Mouse (Mus musculus) kidney, postnatal 0 days (tissue): ENCODE measurements around the gene Dgki. TPM values are rescaled to one million over a fixed set of nuclear protein-coding genes. Genes with fewer than 3 reads are reported as not detected.
A peak's percentile ranks its signal among the peaks of the same experiment; 100 is the strongest.

Experiments used
- ATAC-seq: fragments of 200-750 bp; cut with Nextera tagmentation; replicated peaks from 2 replicates; pipeline ENCODE4 v1.8.0; 2017; ENCODE audit warnings: low read depth, moderate number of reproducible peaks, moderate TSS enrichment, moderate library complexity; ENCODE audit not compliant: low FRiP score
- DNase-seq: peaks from one replicate; pipeline ENCODE4 v3.0.0-alpha.2; 2016; ENCODE audit warnings: low spot score
- H3K27ac ChIP-seq: fragments of 300-500 bp; sonication (generic); 2 replicates; pipeline ENCODE4 v1.5.1; 2014; ENCODE audit warnings: mild to moderate bottlenecking
- H3K27me3 ChIP-seq: fragments of 300-500 bp; sonication (generic); 2 replicates; pipeline ENCODE4 v1.6.1; 2014; ENCODE audit warnings: low read length, mixed read lengths; ENCODE audit not compliant: insufficient read depth
- H3K36me3 ChIP-seq: fragments of 300-500 bp; sonication (generic); 2 replicates; pipeline ENCODE4 v1.6.1; 2014; ENCODE audit warnings: low read length, mixed read lengths; ENCODE audit not compliant: insufficient read depth
- H3K4me1 ChIP-seq: fragments of 300-500 bp; sonication (generic); replicated peaks from 2 replicates; pipeline ENCODE4 v1.6.1; 2014; ENCODE audit warnings: antibody characterized with exemption, low read length, mixed read lengths; ENCODE audit not compliant: insufficient read depth
- H3K4me2 ChIP-seq: fragments of 300-500 bp; sonication (generic); 2 replicates; pipeline ENCODE4 v1.6.1; 2014; ENCODE audit warnings: mild to moderate bottlenecking, low read length, moderate library complexity, mixed read lengths
- H3K4me3 ChIP-seq: fragments of 300-500 bp; sonication (generic); replicated peaks from 2 replicates; pipeline ENCODE4 v1.5.1; 2014; ENCODE audit warnings: low read depth, low read length
- H3K9ac ChIP-seq: fragments of 300-500 bp; sonication (generic); 2 replicates; pipeline ENCODE4 v1.6.1; 2014; ENCODE audit warnings: low read depth, low read length
- H3K9me3 ChIP-seq: fragments of 300-500 bp; sonication (generic); replicated peaks from 2 replicates; pipeline ENCODE4 v1.6.1; 2016; ENCODE audit warnings: low read length, inconsistent platforms, mixed read lengths
- CTCF ChIP-seq: IDR thresholded peaks from 2 replicates; pipeline ENCODE4 v1.5.1; 2016; ENCODE audit warnings: antibody characterized with exemption, low read depth, mild to moderate bottlenecking, moderate library complexity
- WGBS: fragments of 180-500 bp; shearing (Covaris S2); extraction: QIAGEN DNeasy Blood & Tissue Kit; methylation state at CpG from one replicate; pipeline ENCODE4 v1.1.7; 2014; 5-methylcytosine and 5-hydroxymethylcytosine counted together
- polyA plus RNA-seq: library from polyadenylated mRNA; unstranded; fragments of >200 nt; fragmentation: Nextera tagmentation; extraction: Ambion mirVana; gene quantifications from 2 replicates; pipeline ENCODE4 v1.2.1, GENCODE M21; 2015

Gene Dgki
- polyA plus RNA-seq, 1 experiment from 2014 or later, result 0.76 TPM

DNA sequence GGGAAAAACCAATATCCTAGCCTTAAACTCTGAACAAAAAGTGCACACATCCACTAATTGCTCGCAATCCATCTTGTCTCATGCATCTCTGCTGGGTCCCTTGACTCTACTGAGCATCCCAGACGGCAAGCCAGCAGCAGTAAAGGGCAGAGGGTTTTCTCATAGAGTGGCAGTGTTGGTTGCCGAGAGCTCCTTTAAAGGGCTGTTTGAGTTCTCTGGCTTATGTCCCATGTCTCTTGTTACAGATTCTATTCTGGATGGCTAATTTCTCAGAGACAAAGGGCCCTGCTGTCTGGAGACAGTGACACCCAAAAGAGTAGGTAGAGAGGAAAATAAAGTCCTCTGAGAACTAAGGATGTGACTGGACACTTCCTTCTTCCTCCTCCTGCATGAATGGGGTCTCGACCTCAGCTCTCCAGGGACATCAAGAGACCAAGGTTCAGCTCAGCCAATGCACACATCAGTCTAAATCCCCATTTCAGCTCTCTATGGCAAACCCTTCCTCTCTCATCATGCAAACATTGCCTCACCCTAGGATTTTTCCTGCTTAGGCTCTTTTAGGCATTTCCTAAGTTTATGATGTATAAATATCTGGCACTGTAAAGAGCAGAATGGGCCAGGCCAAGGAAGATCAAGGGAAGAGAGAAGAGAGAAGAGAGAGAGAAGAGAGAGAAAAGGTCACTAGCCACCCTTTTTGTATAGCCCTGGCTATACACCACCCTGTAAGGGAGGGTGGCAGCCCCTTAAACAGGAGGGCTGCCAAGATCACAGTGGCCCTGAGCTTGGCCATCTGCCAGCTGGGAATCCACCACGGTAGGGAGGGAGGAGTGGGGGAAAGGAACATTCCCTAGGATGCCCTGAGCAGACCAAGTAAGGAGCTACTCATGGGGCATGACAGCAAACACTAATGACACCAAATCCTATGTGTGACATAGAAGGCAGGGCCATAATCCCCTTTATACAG lies 30.2 kb upstream of the Dgki start:
- Histone ChIP-seq H3K36me3 (peaks cover 48% of the 10 kb centered on the region), H3K9me3 (no peaks in the 10 kb centered on the region), H3K4me3 (no peak overlapping the region), H3K4me2 (no peak overlapping the region), H3K4me1 (0 out of 2 replicates have a peak, but pooled peaks cover 3% of the 10 kb centered on the region), H3K27ac (no peak overlapping the region), H3K9ac (no peak overlapping the region), H3K27me3 (no peaks in the 10 kb centered on the region)
- ATAC-seq, result peak; percentile 3; the same call in 1 of the 2 replicates
- 42% methylated on average over 5 of the region's 5 CpGs for WGBS
- no peak for TF ChIP-seq CTCF
- no peak for DNase-seq

DNA sequence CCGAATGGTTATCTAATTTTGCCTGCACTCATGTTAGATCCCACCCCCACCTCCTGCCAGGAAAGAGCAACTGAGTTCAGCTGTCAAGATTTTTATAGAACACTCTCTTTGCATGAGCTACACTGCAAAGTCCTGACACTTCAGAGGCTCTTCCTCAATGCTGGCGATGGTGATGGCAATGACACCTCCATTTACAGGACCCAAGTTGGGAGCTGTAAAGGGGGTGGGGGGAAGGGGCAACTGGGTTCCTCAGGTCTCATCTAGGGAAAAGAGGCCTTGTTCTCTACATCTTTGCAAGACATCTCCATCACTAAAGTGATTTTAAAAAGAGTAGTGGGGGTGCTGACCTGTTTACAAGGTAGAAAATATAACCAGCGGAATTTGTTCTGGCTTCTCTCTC lies 29.4 kb upstream of the Dgki start:
- 82% methylated on average over 3 of the region's 3 CpGs for WGBS
- TF ChIP-seq CTCF, result no peak
- DNase-seq, result no peak
- H3K36me3 ChIP-seq, result peaks cover 40% of the 10 kb centered on the region
- 0 out of 2 replicates have a peak, but pooled peaks cover 3% of the 10 kb centered on the region for H3K4me1 ChIP-seq
- H3K9ac ChIP-seq, result no peak overlapping the region
- no peak overlapping the region for H3K4me2 ChIP-seq
- H3K9me3 ChIP-seq, result no peaks in the 10 kb centered on the region
- no peaks in the 10 kb centered on the region for H3K27me3 ChIP-seq
- no peak overlapping the region for H3K27ac ChIP-seq
- no peak for ATAC-seq
- no peak overlapping the region for H3K4me3 ChIP-seq

DNA sequence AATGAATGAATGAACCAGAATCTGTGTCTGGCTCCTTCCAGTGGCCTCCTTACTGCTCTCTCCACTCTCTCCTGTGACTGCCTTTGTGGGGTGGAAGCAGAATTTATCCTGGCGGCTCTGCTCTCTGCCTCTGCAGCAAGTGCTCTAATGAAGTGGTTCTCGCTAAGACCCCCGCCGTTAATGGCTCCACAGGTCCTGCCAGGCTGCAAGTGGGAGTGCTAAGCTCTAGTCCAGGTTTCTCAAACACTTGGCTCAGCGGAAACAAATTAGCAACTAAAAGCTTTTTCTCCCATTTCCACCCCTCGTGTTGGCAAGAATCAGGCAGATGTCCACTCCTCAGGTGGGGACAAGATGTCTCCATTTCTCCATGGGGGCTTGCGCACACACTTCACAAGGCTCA lies 28.7 kb upstream of the Dgki start:
- Histone ChIP-seq H3K4me3 (no peak overlapping the region), H3K9me3 (no peaks in the 10 kb centered on the region), H3K36me3 (peaks cover 33% of the 10 kb centered on the region), H3K9ac (no peak overlapping the region), H3K27me3 (no peaks in the 10 kb centered on the region), H3K27ac (no peak overlapping the region), H3K4me2 (no peak overlapping the region), H3K4me1 (0 out of 2 replicates have a peak, but pooled peaks cover 3% of the 10 kb centered on the region)
- DNase-seq (no peak), ATAC-seq (no peak)
- WGBS, result 54% methylated on average over 7 of the region's 7 CpGs
- TF ChIP-seq CTCF, result no peak

DNA sequence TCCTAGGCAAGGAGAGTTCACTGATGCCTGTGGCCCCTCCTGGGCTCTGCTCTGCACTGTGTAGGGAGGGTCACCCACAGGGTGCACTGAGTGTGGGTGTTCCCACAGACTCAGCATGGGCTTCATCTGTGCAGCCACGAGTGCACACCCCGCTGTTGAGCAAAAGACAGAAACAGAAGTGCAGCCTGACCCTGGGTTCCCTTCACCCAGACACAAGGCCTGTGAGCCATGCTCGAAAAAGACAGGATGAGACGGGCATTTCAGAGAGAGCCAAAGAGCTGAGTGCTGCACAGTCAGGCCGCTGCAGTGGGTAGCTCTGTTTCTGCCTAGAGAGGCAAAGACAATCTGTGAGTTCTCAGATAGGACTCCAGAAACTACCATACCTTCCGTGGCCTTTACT lies 27.5 kb upstream of the Dgki start:
- no peak overlapping the region for H3K4me2 ChIP-seq
- no peaks in the 10 kb centered on the region for H3K27me3 ChIP-seq
- H3K4me3 ChIP-seq, result no peak overlapping the region
- WGBS, result 69% methylated on average over 6 of the region's 6 CpGs
- no peak for DNase-seq
- H3K9me3 ChIP-seq, result no peaks in the 10 kb centered on the region
- no peak for TF ChIP-seq CTCF
- 0 out of 2 replicates have a peak, but pooled peaks cover 3% of the 10 kb centered on the region for H3K4me1 ChIP-seq
- no peak overlapping the region for H3K9ac ChIP-seq
- peaks cover 26% of the 10 kb centered on the region for H3K36me3 ChIP-seq
- H3K27ac ChIP-seq, result no peak overlapping the region
- ATAC-seq, result no peak

DNA sequence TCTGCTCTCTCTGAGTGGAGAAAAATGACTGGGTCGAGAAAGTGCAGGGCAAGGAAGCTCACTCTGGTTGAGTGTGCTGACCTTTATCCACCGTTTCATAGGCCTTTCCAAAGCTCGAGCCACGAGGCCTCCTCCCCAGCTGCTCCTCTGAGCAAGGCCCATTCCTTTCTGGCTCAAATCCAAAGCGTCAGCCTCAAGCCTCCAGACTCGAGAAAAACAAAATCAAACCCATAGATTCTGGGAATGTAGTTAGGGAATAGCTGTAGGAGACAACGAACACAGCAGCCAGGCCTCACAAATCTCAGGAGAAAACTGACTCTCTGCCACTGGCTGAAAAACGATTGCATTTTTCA lies 26.6 kb upstream of the Dgki start:
- peak overlapping the region; percentile 32; the same call in 1 of the 2 replicates for H3K27ac ChIP-seq
- peak; percentile 82 for DNase-seq

DNA sequence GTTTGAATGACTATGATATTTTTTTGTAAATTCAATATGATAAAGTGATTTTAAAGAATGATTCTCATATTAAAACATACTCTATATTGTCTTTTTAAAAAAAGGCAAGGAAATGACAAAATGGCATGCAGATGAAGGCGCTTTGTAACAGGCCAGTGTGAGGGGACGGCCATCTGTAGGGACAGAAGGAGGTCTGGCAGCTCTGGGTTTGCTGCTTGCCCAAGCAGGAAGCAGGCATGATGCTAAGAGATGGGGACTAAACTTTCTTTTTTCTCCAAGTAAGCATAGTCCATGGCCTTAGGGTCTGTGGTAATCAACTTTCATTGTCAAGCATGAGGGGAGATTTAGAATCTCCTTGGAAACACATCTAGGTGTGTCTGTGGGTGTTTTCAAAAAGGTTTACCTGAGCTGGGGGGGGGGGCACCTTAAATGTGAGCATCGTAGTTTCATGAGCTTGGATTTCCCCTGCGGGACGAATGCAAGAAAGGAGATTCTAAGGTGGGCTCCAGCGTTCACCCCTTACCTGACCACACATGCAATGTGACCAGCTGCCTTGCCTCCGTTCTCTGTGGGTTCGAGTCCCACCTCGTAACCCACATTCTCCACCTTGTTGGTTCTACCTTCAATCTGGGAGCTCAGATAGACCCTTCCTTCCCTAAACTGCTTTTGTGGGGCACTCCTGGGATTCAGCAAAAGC lies 26.1 kb upstream of the Dgki start:
- no peaks in the 10 kb centered on the region for H3K9me3 ChIP-seq

More for the DNA sequence above, 26.6 kb upstream of the Dgki start:
- Histone ChIP-seq H3K9ac (no peak overlapping the region), H3K4me2 (no peak overlapping the region), H3K9me3 (no peaks in the 10 kb centered on the region), H3K27me3 (no peaks in the 10 kb centered on the region), H3K36me3 (peaks cover 17% of the 10 kb centered on the region; the same call in 1 of the 2 replicates), H3K4me1 (0 out of 2 replicates have a peak, but pooled peaks cover 3% of the 10 kb centered on the region), H3K4me3 (no peak overlapping the region)
- peak; percentile 55; the same call in 1 of the 2 replicates for ATAC-seq
- TF ChIP-seq CTCF, result no peak
- 27% methylated on average over 8 of the region's 8 CpGs for WGBS

More for the DNA sequence above, 26.1 kb upstream of the Dgki start:
- TF ChIP-seq CTCF, result no peak
- H3K36me3 ChIP-seq, result peaks cover 12% of the 10 kb centered on the region; the same call in 1 of the 2 replicates
- 90% methylated on average over 9 of the region's 9 CpGs for WGBS
- peak overlapping the region; percentile 32; the same call in 1 of the 2 replicates for H3K27ac ChIP-seq
- 0 out of 2 replicates have a peak, but pooled peaks cover 3% of the 10 kb centered on the region for H3K4me1 ChIP-seq
- H3K4me2 ChIP-seq, result no peak overlapping the region
- no peak overlapping the region for H3K4me3 ChIP-seq
- no peak for ATAC-seq
- DNase-seq, result no peak
- H3K9ac ChIP-seq, result no peak overlapping the region
- H3K27me3 ChIP-seq, result no peaks in the 10 kb centered on the region
